Mouse (Mus musculus) cerebellum, adult 2 months (tissue): ENCODE measurements around the gene Cep295nl. TPM values are rescaled to one million over a fixed set of nuclear protein-coding genes. Genes with fewer than 3 reads are reported as not detected.

Source experiments
- DNase-seq, 2 experiments: peaks; one replicate each; pipeline ENCODE4 v3.0.0; 2021
- H3K27ac ChIP-seq: fragments of 200-500 bp; 2 replicates; pipeline ENCODE4 v1.5.1; 2012; ENCODE audit warnings: low read length, control low read depth, inconsistent platforms; ENCODE audit not compliant: insufficient read depth
- H3K27me3 ChIP-seq: fragments of 200-500 bp; 2 replicates; pipeline ENCODE4 v1.6.1; 2012; ENCODE audit warnings: inconsistent platforms, mild to moderate bottlenecking, low read length, moderate library complexity; ENCODE audit not compliant: control insufficient read depth, insufficient read depth
- H3K4me1 ChIP-seq: fragments of 200-500 bp; 2 replicates; pipeline ENCODE4 v1.6.1; 2011; ENCODE audit warnings: low read length; ENCODE audit not compliant: control insufficient read depth, insufficient read depth
- H3K4me3 ChIP-seq: fragments of 200-500 bp; replicated peaks from 2 replicates; pipeline ENCODE3; 2011; ENCODE audit warnings: mild to moderate bottlenecking, low read depth, low read length, control low read depth; ENCODE audit not compliant: insufficient read depth
- CTCF ChIP-seq: fragments of 200-500 bp; IDR thresholded peaks from 2 replicates; pipeline ENCODE4 v1.5.1; 2011; ENCODE audit warnings: low read depth, mild to moderate bottlenecking, control low read depth, low read length, moderate library complexity, borderline replicate concordance; ENCODE audit not compliant: insufficient read depth
- POLR2A ChIP-seq: fragments of 200-500 bp; IDR thresholded peaks from 2 replicates; pipeline ENCODE4 v1.6.1; 2011; ENCODE audit warnings: low read length, control low read depth, borderline replicate concordance; ENCODE audit not compliant: insufficient read depth
- WGBS: fragments of 180-500 bp; shearing (Covaris S2); methylation state at CpG from one replicate; pipeline ENCODE4 v1.1.7; 2018; 5-methylcytosine and 5-hydroxymethylcytosine counted together
- polyA plus RNA-seq: library from polyadenylated mRNA; depleted of rRNA; stranded (reverse); fragments of >200 nt; gene quantifications from 2 replicates; pipeline ENCODE4 v1.2.3, GENCODE M21; 2012; rRNA removed

The Cep295nl gene
- polyA plus RNA-seq, 1 experiment, result 0.21 TPM

- no peak for DNase-seq
- Histone ChIP-seq H3K27me3 (no peaks in the 10 kb centered on the region), H3K4me1 (0 out of 2 replicates have a peak, but pooled peaks cover 1% of the 10 kb centered on the region), H3K27ac (no peak overlapping the region), H3K4me3 (no peak overlapping the region)
- TF ChIP-seq POLR2A, result no peak
- no peak for TF ChIP-seq CTCF
- 36% methylated on average over 6 of the region's 6 CpGs for WGBS
These were observed 49.6 kb downstream of the Cep295nl start for GRCm38 (mm10) chr11:118292671-118293070.

- Histone ChIP-seq H3K27ac (peak within 1 kb of the TSS; percentile 64), H3K4me1 (peaks cover 4% of the 10 kb centered on the region; the same call in 1 of the 2 replicates), H3K4me3 (peak within 1 kb of the TSS; percentile 84), H3K27me3 (no peaks in the 10 kb centered on the region)
- under 1% methylated on average over 68 of the region's 68 CpGs for WGBS
- TF ChIP-seq CTCF (no peak), POLR2A (peak; percentile 99)
- peak; percentile 100 for DNase-seq
These were observed 52.1 kb downstream of the Cep295nl start, which contains the start of gene Usp36 for GRCm38 (mm10) chr11:118289999-118290889. TSS of gene Usp36 (minus strand) at chr11:118290244.

- H3K27ac ChIP-seq, result peak overlapping the region; percentile 59
- WGBS, result under 1% methylated on average over 22 of the region's 22 CpGs
- no peak for TF ChIP-seq POLR2A
- TF ChIP-seq CTCF, result no peak
- H3K27me3 ChIP-seq, result no peaks in the 10 kb centered on the region
- no peak for DNase-seq
- H3K4me1 ChIP-seq, result peaks cover 4% of the 10 kb centered on the region; the same call in 1 of the 2 replicates
- H3K4me3 ChIP-seq, result peak overlapping the region; percentile 84
These were observed 52.7 kb downstream of the Cep295nl start for GRCm38 (mm10) chr11:118289562-118289961.

GRCm38 (mm10) chr11:118289037-118289511 is 53.2 kb downstream of the Cep295nl start:
- Histone ChIP-seq H3K27ac (peak overlapping the region; percentile 4; the same call in 1 of the 2 replicates), H3K4me1 (peaks cover 4% of the 10 kb centered on the region; the same call in 1 of the 2 replicates), H3K4me3 (peak overlapping the region; percentile 84), H3K27me3 (no peaks in the 10 kb centered on the region)
- TF ChIP-seq POLR2A (no peak), CTCF (no peak)
- peak; percentile 28 to 45 for DNase-seq
- 1% methylated on average over 16 of the region's 16 CpGs for WGBS

- no peaks in the 10 kb centered on the region for H3K27me3 ChIP-seq
- H3K4me1 ChIP-seq, result peaks cover 4% of the 10 kb centered on the region; the same call in 1 of the 2 replicates
- no peak for DNase-seq
- no peak for TF ChIP-seq CTCF
- no peak overlapping the region for H3K4me3 ChIP-seq
- H3K27ac ChIP-seq, result no peak overlapping the region
- WGBS, result 76% methylated on average over 9 of the region's 9 CpGs
These were observed 54.7 kb downstream of the Cep295nl start for GRCm38 (mm10) chr11:118287573-118287972.

- no peak for TF ChIP-seq CTCF
- 91% methylated on average over 9 of the region's 9 CpGs for WGBS
- Histone ChIP-seq H3K27me3 (no peaks in the 10 kb centered on the region), H3K4me3 (no peak overlapping the region), H3K4me1 (peaks cover 4% of the 10 kb centered on the region; the same call in 1 of the 2 replicates), H3K27ac (no peak overlapping the region)
- DNase-seq, result no peak
These were observed 55.9 kb downstream of the Cep295nl start for GRCm38 (mm10) chr11:118286434-118286833.

- Histone ChIP-seq H3K4me1 (peaks cover 4% of the 10 kb centered on the region; the same call in 1 of the 2 replicates), H3K4me3 (no peak overlapping the region), H3K27ac (no peak overlapping the region), H3K27me3 (no peaks in the 10 kb centered on the region)
- DNase-seq, result no peak
- 79% methylated on average over 13 of the region's 13 CpGs for WGBS
- TF ChIP-seq CTCF, result no peak
- no peak for TF ChIP-seq POLR2A
These were observed 56.5 kb downstream of the Cep295nl start for GRCm38 (mm10) chr11:118285791-118286190.

Other genes starting within 250 kb of the Cep295nl start
- gene Dnah17, start 211.9 kb downstream of the Cep295nl start, polyA plus RNA-seq, result 0.03 and 0.07 TPM in 2 replicates
- 89.8 and 93.9 TPM in 2 replicates for gene Cyth1, start 93.9 kb downstream of the Cep295nl start, polyA plus RNA-seq
- gene Usp36, start 52.3 kb downstream of the Cep295nl start, polyA plus RNA-seq, result 33.6 and 33.8 TPM in 2 replicates
- gene Timp2, start 13.2 kb upstream of the Cep295nl start, polyA plus RNA-seq, result 119 and 137 TPM in 2 replicates
- 23.6 and 24.9 TPM in 2 replicates for gene Lgals3bp, start 59.6 kb upstream of the Cep295nl start, polyA plus RNA-seq
- gene Cant1, start 76.6 kb upstream of the Cep295nl start, polyA plus RNA-seq, result 41.8 and 42.6 TPM in 2 replicates
- 1.5 and 1.7 TPM in 2 replicates for gene C1qtnf1, start 85.7 kb upstream of the Cep295nl start, polyA plus RNA-seq
- 8.3 and 9.3 TPM in 2 replicates for gene Engase, start 134.3 kb upstream of the Cep295nl start, polyA plus RNA-seq